Mouse (Mus musculus) right cerebral cortex, postnatal 4 days (tissue): ENCODE measurements around the gene Srp54c.
"Not testable (repeated sequence)": the region's sequence is repeated elsewhere in the genome, so short reads cannot be mapped to it uniquely, and the experiment has no call there.

Experiments
- DNase-seq: peaks from one replicate; pipeline ENCODE4 v3.0.0-alpha.2; 2022

Gene Srp54c

GRCm38 (mm10) chr12:55229626-55230519, at the start of gene Srp54c:
TSS of gene Srp54c (plus strand) at chr12:55230168.
- DNase-seq = not testable (repeated sequence)

- DNase-seq = not testable (repeated sequence)
These were observed 42.3 kb upstream of the Srp54c start for GRCm38 (mm10) chr12:55187686-55188085.

- not testable (repeated sequence) for DNase-seq
These were observed 40.8 kb upstream of the Srp54c start for GRCm38 (mm10) chr12:55189127-55189526.

GRCm38 (mm10) chr12:55199306-55199705, 30.7 kb upstream of the Srp54c start, which contains the start of gene 1700047I17Rik2:
TSS of gene 1700047I17Rik2 (plus strand) at chr12:55199592.
- DNase-seq = not testable (repeated sequence)

- not testable (repeated sequence) for DNase-seq
These were observed 30.2 kb upstream of the Srp54c start for GRCm38 (mm10) chr12:55199799-55200198.

- not testable (repeated sequence) for DNase-seq
These were observed 17.0 kb upstream of the Srp54c start for GRCm38 (mm10) chr12:55212944-55213343.

- DNase-seq = not testable (repeated sequence)
These were observed 523 bp downstream of the Srp54c start for GRCm38 (mm10) chr12:55230520-55230861.

- DNase-seq = not testable (repeated sequence)
These were observed 12.3 kb downstream of the Srp54c start for GRCm38 (mm10) chr12:55242243-55242642.

GRCm38 (mm10) chr12:55261950-55262349, 32.0 kb downstream of the Srp54c start:
- not testable (repeated sequence) for DNase-seq

- not testable (repeated sequence) for DNase-seq
These were observed 33.4 kb downstream of the Srp54c start for GRCm38 (mm10) chr12:55263385-55263784.

GRCm38 (mm10) chr12:55272243-55272642, 42.3 kb downstream of the Srp54c start:
- no peak for DNase-seq

GRCm38 (mm10) chr12:55277583-55277982, 47.6 kb downstream of the Srp54c start:
- not testable (repeated sequence) for DNase-seq

GRCm38 (mm10) chr12:55298112-55298511, 68.1 kb downstream of the Srp54c start:
- no peak for DNase-seq

- DNase-seq = no peak
These were observed 69.4 kb downstream of the Srp54c start, which contains the start of gene 1110008L16Rik for GRCm38 (mm10) chr12:55299336-55299735. TSS of gene 1110008L16Rik (plus strand) at chr12:55299577.

- no peak for DNase-seq
These were observed 70.9 kb downstream of the Srp54c start for GRCm38 (mm10) chr12:55300820-55301351.

GRCm38 (mm10) chr12:55301472-55302300, 71.7 kb downstream of the Srp54c start:
- DNase-seq = no peak

- peak; percentile 81 for DNase-seq
These were observed 72.8 kb downstream of the Srp54c start, which contains the start of gene Ppp2r3c for GRCm38 (mm10) chr12:55302485-55303441. TSS of gene Ppp2r3c (minus strand) at chr12:55302998.

- DNase-seq = no peak
These were observed 76.4 kb downstream of the Srp54c start for GRCm38 (mm10) chr12:55306371-55306770.

- no peak for DNase-seq
These were observed 77.6 kb downstream of the Srp54c start for GRCm38 (mm10) chr12:55307566-55307965.

GRCm38 (mm10) chr12:55308731-55309130, 78.8 kb downstream of the Srp54c start:
- DNase-seq = no peak

- DNase-seq = no peak
These were observed 79.5 kb downstream of the Srp54c start for GRCm38 (mm10) chr12:55309501-55309900.

GRCm38 (mm10) chr12:55311841-55312240, 81.9 kb downstream of the Srp54c start:
- DNase-seq = no peak
